Mouse (Mus musculus) neural tube, embryonic 12.5 days (tissue): Measurements from ENCODE around the gene Cpe. TPM values are rescaled to one million over a fixed set of nuclear protein-coding genes. Genes with fewer than 3 reads are reported as not detected.

Experiments
- ATAC-seq: fragments of 200-750 bp; cut with Nextera tagmentation; 2 replicates; pipeline ENCODE4 v1.8.0; 2017; ENCODE audit warnings: low read depth, mild to moderate bottlenecking, moderate TSS enrichment, moderate library complexity; ENCODE audit not compliant: low FRiP score
- H3K27ac ChIP-seq: fragments of 300-500 bp; sonication (generic); 2 replicates; pipeline ENCODE4 v1.5.1; 2016
- H3K27me3 ChIP-seq: fragments of 300-500 bp; sonication (generic); replicated peaks from 2 replicates; pipeline ENCODE4 v1.6.1; 2016; ENCODE audit warnings: mild to moderate bottlenecking
- H3K36me3 ChIP-seq: fragments of 300-500 bp; sonication (generic); 2 replicates; pipeline ENCODE4 v1.6.1; 2016; ENCODE audit warnings: mild to moderate bottlenecking
- H3K4me1 ChIP-seq: fragments of 300-500 bp; sonication (generic); 2 replicates; pipeline ENCODE4 v1.6.1; 2016
- H3K4me2 ChIP-seq: fragments of 300-500 bp; sonication (generic); replicated peaks from 2 replicates; pipeline ENCODE4 v1.6.1; 2016; ENCODE audit warnings: mild to moderate bottlenecking
- H3K4me3 ChIP-seq: fragments of 300-500 bp; sonication (generic); 2 replicates; pipeline ENCODE4 v1.5.1; 2016
- H3K9ac ChIP-seq: fragments of 300-500 bp; sonication (generic); 2 replicates; pipeline ENCODE4 v1.6.1; 2016; ENCODE audit warnings: mild to moderate bottlenecking
- H3K9me3 ChIP-seq: fragments of 300-500 bp; sonication (generic); 2 replicates; pipeline ENCODE4 v1.6.1; 2016; ENCODE audit warnings: mild to moderate bottlenecking
- WGBS: fragments of 180-500 bp; shearing (Covaris S2); methylation state at CpG from one replicate; pipeline ENCODE4 v1.1.7; 2016; 5-methylcytosine and 5-hydroxymethylcytosine counted together
- polyA plus RNA-seq: library from polyadenylated mRNA; unstranded; fragments of >200 nt; fragmentation: Nextera tagmentation; extraction: Ambion mirVana; gene quantifications from 2 replicates; pipeline ENCODE4 v1.2.1, GENCODE M21; 2016

Gene Cpe
- polyA plus RNA-seq, 1 experiment from 2014 or later: 464 TPM

DNA sequence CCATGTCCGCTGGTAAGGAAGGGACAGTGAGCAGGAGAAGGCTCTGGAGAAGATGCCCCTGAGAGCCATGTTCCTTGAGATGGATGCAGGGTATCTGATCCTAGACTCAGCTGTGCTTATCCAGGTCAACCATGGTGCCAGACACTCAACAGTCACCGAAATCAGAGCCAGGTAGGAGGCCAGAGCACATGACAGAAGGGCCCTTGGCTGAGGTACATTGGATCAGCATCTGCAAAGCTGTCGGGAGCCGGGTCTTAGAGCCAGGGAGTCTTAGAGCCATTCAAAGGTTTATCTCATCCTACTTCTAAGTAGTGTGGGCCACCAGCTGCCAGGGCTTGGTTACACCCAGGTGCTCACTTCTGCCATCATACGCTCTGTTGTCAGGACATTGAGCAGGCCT lies 46.4 kb downstream of the Cpe start:
- H3K4me3 ChIP-seq: no peak overlapping the region
- H3K27ac ChIP-seq: no peak overlapping the region
- 97% methylated on average over 5 of the region's 5 CpGs for WGBS
- H3K9me3 ChIP-seq: no peaks in the 10 kb centered on the region
- H3K4me1 ChIP-seq: no peaks in the 10 kb centered on the region
- H3K4me2 ChIP-seq: no peak overlapping the region
- H3K27me3 ChIP-seq: no peaks in the 10 kb centered on the region
- no peaks in the 10 kb centered on the region for H3K36me3 ChIP-seq
- no peak for ATAC-seq
- H3K9ac ChIP-seq: no peak overlapping the region

DNA sequence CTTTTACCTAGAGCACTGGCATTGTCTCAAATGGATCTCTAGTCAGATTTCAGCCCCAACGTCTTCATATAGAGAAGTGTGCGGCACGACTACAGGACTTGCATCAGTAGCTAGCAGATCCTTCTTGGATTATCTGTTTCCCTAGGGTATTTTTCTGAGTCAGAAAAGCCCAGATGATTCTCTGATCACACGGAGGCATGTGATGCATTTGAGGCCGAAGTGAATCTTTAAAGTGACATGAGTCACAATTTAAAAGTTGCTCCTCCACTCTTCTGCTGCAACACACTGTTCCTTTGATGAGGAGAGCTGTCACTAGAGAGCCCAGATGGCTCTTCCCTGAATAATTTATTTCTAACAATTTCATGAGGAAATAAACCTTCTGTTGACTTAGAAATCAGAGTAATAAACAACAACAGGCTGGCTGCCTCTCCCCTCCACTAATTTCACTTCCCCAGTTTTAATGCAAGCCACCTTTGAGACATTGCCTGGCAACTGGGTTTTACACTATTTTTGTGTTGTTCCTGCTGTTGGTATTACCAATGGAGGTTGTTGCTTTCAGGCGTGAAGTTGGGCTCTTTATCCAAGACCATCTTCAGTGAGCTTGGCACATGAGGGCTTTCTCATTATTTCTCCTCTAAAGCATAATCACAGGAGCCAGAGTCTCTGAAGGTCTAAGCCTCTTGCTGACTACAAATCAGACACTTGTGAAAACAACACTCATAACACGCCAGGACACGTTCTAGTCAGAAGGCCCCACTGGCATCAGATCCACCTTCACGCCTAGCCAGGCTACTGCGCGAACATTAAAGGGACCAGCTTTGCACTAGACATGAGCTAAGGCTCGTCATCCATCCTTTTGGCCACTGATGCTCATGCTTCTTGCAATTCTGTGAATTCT lies 48.5 kb downstream of the Cpe start:
- H3K4me2 ChIP-seq: no peak overlapping the region
- H3K27ac ChIP-seq: no peak overlapping the region
- H3K4me3 ChIP-seq: no peak overlapping the region
- no peak for ATAC-seq
- H3K9ac ChIP-seq: no peak overlapping the region
- H3K9me3 ChIP-seq: no peaks in the 10 kb centered on the region
- H3K27me3 ChIP-seq: no peaks in the 10 kb centered on the region
- 87% methylated on average over 12 of the region's 12 CpGs for WGBS
- H3K36me3 ChIP-seq: no peaks in the 10 kb centered on the region
- H3K4me1 ChIP-seq: no peaks in the 10 kb centered on the region

DNA sequence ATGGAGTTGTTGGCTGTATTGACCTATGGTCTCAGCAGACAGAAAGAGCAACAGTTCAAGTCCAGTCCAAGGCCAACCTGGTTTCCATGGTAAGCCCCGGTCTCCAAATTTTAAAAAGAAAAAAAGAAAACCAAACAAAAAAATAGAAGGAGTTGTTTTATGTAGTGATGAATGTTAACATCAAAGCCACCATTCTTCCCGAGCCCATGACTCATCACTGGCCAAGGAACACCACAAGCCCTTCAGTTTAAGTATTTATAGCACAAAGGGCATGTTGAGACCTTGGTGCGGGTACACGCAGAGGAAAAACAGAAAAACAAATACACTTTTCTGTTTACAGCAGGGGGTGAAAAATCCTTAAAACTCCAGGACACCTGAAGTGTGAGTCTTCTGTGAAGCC lies 49.5 kb downstream of the Cpe start:
- H3K4me1 ChIP-seq: no peaks in the 10 kb centered on the region
- no peak overlapping the region for H3K9ac ChIP-seq
- H3K4me3 ChIP-seq: no peak overlapping the region
- no peak for ATAC-seq
- no peak overlapping the region for H3K4me2 ChIP-seq
- H3K27ac ChIP-seq: no peak overlapping the region
- 76% methylated on average over 4 of the region's 4 CpGs for WGBS
- H3K36me3 ChIP-seq: no peaks in the 10 kb centered on the region
- H3K27me3 ChIP-seq: no peaks in the 10 kb centered on the region
- H3K9me3 ChIP-seq: no peaks in the 10 kb centered on the region

DNA sequence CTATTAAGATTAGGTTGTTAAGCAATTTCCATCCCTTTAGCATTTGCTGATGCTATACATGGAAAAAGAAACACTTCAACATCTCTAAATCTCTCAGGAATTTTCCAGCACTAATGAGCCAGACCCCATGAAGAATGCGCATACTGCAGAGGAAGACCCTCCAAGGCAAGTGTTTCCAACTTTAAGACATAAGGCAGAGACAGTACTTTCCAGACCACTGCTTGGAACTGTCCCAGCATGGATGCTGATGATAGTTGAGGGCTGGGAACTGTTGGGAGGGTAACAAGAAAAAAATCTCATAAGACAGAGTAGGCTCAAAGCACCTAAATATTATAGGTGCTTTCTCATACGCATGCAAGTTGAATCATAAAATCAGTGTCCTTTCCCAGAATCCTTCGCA lies 50.1 kb downstream of the Cpe start:
- Histone ChIP-seq H3K27ac (no peak overlapping the region), H3K36me3 (no peaks in the 10 kb centered on the region), H3K9ac (no peak overlapping the region), H3K4me3 (no peak overlapping the region), H3K27me3 (no peaks in the 10 kb centered on the region), H3K4me2 (no peak overlapping the region), H3K4me1 (no peaks in the 10 kb centered on the region), H3K9me3 (no peaks in the 10 kb centered on the region)
- 98% methylated on average over 3 of the region's 3 CpGs for WGBS
- no peak for ATAC-seq

DNA sequence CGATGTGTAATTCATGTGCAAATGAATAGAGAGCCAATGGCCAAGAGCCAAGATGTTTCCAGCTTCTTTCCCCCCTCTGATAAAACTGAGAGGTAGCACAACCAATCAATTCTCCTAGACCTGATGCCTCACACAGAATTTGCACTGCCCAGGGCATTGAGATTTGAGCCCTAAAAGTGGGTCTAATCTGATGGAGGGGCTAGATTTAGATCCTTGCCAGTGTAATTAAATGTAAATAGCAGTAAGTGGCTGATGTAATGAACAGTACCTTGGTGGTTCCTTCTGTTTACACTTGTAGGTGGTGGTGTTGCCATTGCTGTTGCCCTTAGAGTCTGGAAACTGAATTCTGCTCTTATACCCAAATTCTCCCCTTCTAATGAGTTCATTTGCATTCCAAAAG lies 52.3 kb downstream of the Cpe start:
- Histone ChIP-seq H3K27me3 (no peaks in the 10 kb centered on the region), H3K9me3 (no peaks in the 10 kb centered on the region), H3K4me2 (no peak overlapping the region), H3K9ac (no peak overlapping the region), H3K4me3 (no peak overlapping the region), H3K4me1 (no peaks in the 10 kb centered on the region), H3K27ac (no peak overlapping the region), H3K36me3 (no peaks in the 10 kb centered on the region)
- no peak for ATAC-seq
- WGBS: 86% methylated on average over 1 of the region's 1 CpGs

DNA sequence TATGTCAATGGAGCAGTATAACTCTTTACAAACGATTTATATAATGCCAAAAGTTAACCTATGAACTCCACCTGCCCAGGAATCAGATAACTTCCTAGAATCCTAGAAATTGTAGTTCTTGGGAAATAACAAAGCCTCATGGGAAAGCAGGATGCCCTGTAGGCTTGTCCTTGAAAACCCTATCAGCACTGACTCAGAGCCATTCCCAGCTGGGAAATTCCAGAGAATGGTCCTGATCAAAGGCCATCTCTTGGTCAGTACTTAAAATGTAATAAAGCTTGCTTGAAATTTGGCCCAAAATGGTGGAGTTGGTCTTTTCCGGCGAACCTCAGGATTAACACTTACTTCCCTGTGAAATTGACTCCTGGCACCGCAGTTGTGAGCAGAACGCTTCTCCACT lies 53.2 kb downstream of the Cpe start:
- Histone ChIP-seq H3K4me1 (no peaks in the 10 kb centered on the region), H3K4me2 (no peak overlapping the region), H3K27ac (no peak overlapping the region), H3K27me3 (no peaks in the 10 kb centered on the region), H3K36me3 (no peaks in the 10 kb centered on the region), H3K9me3 (no peaks in the 10 kb centered on the region), H3K9ac (no peak overlapping the region), H3K4me3 (no peak overlapping the region)
- WGBS: 91% methylated on average over 5 of the region's 5 CpGs
- no peak for ATAC-seq

DNA sequence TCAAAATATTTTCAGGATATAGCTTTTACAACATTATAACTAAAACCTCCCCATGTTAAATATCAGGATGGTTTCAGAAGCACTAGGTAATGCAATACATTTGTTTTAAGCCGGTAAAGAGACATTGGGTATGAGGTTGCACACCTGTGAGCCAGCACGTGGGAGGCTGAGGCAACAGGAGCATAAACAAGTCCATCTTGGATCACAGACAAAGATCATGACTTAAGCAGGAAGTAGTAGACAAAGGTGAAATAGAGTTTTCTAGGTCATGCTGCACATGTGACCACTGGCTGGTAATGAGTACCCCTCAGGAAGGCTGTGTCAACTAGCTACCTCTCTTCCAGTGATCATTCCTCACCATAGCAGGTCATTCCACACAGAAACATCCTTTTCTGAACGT lies 58.0 kb downstream of the Cpe start:
- WGBS: 89% methylated on average over 3 of the region's 3 CpGs
- ATAC-seq: no peak
- H3K4me3 ChIP-seq: no peak overlapping the region
- no peaks in the 10 kb centered on the region for H3K4me1 ChIP-seq
- H3K9ac ChIP-seq: no peak overlapping the region
- no peaks in the 10 kb centered on the region for H3K9me3 ChIP-seq
- H3K4me2 ChIP-seq: no peak overlapping the region
- H3K36me3 ChIP-seq: no peaks in the 10 kb centered on the region
- no peak overlapping the region for H3K27ac ChIP-seq
- H3K27me3 ChIP-seq: no peaks in the 10 kb centered on the region

DNA sequence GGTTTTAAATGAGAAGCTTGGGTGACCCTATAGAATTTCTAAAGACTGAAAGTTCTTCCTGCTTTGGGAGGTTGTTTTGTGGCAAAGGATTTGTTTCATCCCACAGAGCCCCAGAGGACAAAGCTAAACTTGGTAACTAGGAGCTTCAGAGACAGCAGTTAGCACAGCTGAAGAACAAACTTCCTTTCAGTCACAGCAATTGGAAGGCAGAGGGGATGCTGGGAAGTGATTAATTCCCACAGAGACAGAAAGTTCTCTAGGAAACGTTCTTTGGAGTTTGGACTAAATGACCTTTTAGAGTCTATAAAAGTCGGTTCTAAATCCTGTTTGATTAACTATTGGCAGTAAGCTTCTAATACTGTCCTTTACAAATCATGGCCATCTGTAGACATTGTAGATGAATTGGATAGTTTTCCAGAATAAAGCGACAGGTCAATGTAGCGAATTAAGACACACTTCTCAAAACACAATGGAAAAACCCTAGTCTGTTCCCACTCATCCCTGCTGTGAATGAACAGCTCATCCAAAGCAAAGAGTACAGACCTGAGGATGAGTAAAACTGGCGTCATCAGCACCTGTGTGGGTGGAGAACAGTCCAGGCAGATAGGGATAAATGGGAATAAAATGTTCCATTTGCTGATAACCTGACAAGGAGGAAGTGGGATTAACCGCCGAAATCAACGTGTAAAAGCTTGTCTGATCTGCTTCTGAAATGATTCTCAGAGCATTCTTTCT lies 58.6 kb downstream of the Cpe start:
- H3K4me3 ChIP-seq: no peak overlapping the region
- no peaks in the 10 kb centered on the region for H3K9me3 ChIP-seq
- WGBS: 61% methylated on average over 8 of the region's 8 CpGs
- no peaks in the 10 kb centered on the region for H3K36me3 ChIP-seq
- no peaks in the 10 kb centered on the region for H3K27me3 ChIP-seq
- no peaks in the 10 kb centered on the region for H3K4me1 ChIP-seq
- ATAC-seq: no peak
- H3K27ac ChIP-seq: no peak overlapping the region
- H3K4me2 ChIP-seq: no peak overlapping the region
- H3K9ac ChIP-seq: no peak overlapping the region

DNA sequence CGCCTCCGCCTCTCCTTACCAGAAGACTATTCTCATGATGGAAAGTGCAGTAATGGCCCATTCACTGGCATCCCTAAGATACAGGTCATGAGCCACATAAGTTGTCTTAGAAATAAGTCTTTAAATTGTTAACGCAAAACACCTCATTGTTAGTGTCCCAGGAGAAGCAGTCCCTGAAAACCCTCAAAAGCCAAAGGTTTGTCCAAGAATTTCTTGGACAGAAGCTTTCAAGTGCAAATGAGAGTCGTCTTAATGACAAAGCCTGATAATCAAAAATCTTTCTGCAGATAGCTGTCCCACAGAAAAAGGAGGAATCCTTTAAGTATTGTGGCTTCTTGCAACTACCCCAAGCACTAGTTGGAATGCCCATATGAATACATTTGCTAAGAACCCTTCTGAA lies 60.7 kb downstream of the Cpe start:
- Histone ChIP-seq H3K36me3 (no peaks in the 10 kb centered on the region), H3K27me3 (no peaks in the 10 kb centered on the region), H3K4me2 (no peak overlapping the region), H3K27ac (no peak overlapping the region), H3K9ac (no peak overlapping the region), H3K4me1 (no peaks in the 10 kb centered on the region), H3K4me3 (no peak overlapping the region), H3K9me3 (no peaks in the 10 kb centered on the region)
- 85% methylated on average over 4 of the region's 4 CpGs for WGBS
- no peak for ATAC-seq

DNA sequence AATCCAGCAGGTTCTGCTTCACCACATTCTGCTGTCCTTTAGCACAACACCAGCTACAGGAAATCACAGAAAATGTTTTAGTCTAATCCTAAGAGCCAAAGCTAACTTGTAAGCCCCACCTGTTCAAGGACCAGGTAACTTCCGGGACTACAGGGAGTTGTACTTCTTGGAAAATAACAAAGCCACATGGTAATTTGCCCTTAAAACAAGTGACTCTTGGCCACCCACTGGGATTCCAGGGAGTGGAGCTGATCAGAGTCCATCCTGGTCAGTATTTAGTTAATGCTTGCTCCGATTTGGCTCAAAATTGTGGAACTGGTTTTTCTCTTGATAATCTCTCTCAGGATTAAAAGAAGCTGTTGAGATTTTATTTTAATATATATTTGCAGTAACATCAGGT lies 61.1 kb downstream of the Cpe start:
- no peak overlapping the region for H3K27ac ChIP-seq
- H3K4me2 ChIP-seq: no peak overlapping the region
- no peak overlapping the region for H3K4me3 ChIP-seq
- no peaks in the 10 kb centered on the region for H3K9me3 ChIP-seq
- no peaks in the 10 kb centered on the region for H3K4me1 ChIP-seq
- H3K9ac ChIP-seq: no peak overlapping the region
- no peak for ATAC-seq
- H3K36me3 ChIP-seq: no peaks in the 10 kb centered on the region
- H3K27me3 ChIP-seq: no peaks in the 10 kb centered on the region
- 82% methylated on average over 2 of the region's 2 CpGs for WGBS

DNA sequence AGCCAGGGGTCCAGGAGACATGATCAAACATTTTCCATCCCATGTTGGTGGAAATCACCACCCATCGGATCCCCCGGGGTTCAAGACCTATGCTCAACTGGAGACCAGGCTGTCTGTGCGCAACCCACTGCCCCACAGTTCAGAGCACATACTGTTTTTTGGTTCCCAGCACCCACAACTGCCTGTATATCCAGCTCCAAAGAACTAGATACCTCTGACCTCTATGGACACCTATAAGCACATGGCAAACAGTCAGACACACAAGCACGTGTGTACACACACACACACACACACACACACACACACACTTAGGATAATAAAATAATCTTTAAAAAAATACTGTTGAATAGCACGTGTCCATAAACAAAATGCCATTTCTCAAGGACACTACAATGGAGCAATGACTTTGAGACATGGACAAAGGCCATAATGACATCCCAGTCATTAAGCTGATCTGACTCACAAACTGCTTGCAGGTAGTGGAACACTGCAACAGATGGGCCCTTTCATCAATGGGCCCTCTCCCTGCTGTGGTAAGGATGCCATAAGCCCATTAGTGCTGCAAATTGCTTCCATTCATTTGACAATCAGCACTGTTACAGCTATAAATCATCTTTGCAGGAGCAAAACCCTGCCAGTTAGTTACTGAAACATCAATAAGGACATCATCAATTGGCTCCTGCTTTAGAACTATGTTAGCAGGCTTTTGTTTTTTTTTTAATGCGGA lies 63.7 kb downstream of the Cpe start:
- Histone ChIP-seq H3K4me1 (no peaks in the 10 kb centered on the region), H3K9ac (no peak overlapping the region), H3K36me3 (no peaks in the 10 kb centered on the region), H3K27ac (no peak overlapping the region), H3K9me3 (no peaks in the 10 kb centered on the region), H3K27me3 (no peaks in the 10 kb centered on the region), H3K4me3 (no peak overlapping the region), H3K4me2 (no peak overlapping the region)
- WGBS: 68% methylated on average over 6 of the region's 6 CpGs
- peak; percentile 61; the same call in 1 of the 2 replicates for ATAC-seq

DNA sequence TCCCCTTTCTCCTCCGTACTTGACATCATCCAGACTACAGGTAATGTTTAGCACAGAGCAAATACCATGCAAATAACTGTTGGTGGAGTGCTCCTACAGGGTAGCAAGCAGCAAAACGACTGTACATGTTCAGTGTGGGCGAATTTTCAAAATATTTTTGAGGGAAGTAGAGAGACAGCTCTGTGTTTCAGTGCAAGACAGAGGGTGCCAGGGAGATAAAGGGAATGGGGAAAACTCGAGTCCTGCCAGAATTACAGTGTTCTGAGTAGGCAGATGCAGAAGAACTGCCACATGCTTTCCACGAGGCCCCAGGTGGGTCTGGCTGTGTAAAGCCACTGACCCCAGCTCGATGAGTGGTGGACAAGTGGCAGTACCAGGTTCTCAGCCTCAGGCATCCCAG lies 64.8 kb downstream of the Cpe start:
- Histone ChIP-seq H3K27me3 (no peaks in the 10 kb centered on the region), H3K4me1 (no peaks in the 10 kb centered on the region), H3K4me3 (no peak overlapping the region), H3K4me2 (no peak overlapping the region), H3K9ac (no peak overlapping the region), H3K36me3 (no peaks in the 10 kb centered on the region), H3K27ac (no peak overlapping the region), H3K9me3 (no peaks in the 10 kb centered on the region)
- no peak for ATAC-seq
- 87% methylated on average over 6 of the region's 6 CpGs for WGBS
